In genomic region chr16:11006100-11006499, GRCm38 (mm10) we compare ENCODE assay signal across 8 mouse cellular contexts. TPM values are rescaled to one million over a fixed set of nuclear protein-coding genes. Genes with fewer than 3 reads are reported as not detected.
DNase-seq lines count a peak whose midpoint lies in the region; ATAC-seq and TF ChIP-seq lines count a peak whose summit lies in the region.

No protein-coding gene starts in this region.

- H3K4me2 ChIP-seq in kidney, embryonic 16.5 days (replicated peaks; ENCODE audit: low read depth, low read length) = no peak overlapping the region

- H3K27me3 ChIP-seq in kidney, embryonic 16.5 days (ENCODE audit: insufficient read depth, low read length) = no peaks in the 10 kb centered on the region

- no peak for TF ChIP-seq POLR2A in bone marrow macrophage, adult 2 months (IDR thresholded peaks at IDR 0.05; ENCODE audit: borderline replicate concordance, low read depth, low read length)

- ATAC-seq in kidney, embryonic 16.5 days (ENCODE audit: low FRiP score, low TSS enrichment) = no peak
- ATAC-seq in hematopoietic stem cell, adult 5-6 weeks (replicated peaks in 1 of 2; ENCODE audit: insufficient read depth in 1 of 2, low FRiP score in 2 of 2, low TSS enrichment in 1 of 2, low read depth in 1 of 2, poor library complexity in 2 of 2, severe bottlenecking in 2 of 2) = peak; percentile 93 to 94

- DNase-seq in kidney, adult 11 months = no peak
- peak; percentile 62 to 71 for DNase-seq in lung, postnatal 4 days
- DNase-seq in cerebellum, postnatal 4 days (ENCODE audit: low spot score in 2 of 2) = no peak
- no peak for DNase-seq in thymus, adult 18-20 months
- no peak for DNase-seq in layer of hippocampus, adult 18-20 months (ENCODE audit: low spot score in 2 of 2)

- peaks cover 35% of the 10 kb centered on the region for H3K4me1 ChIP-seq in kidney, embryonic 16.5 days (ENCODE audit: insufficient read depth, low read length)
- H3K4me1 ChIP-seq in bone marrow macrophage, adult 2 months (ENCODE audit: control insufficient read depth, insufficient read depth, low read length) = peaks cover 69% of the 10 kb centered on the region

- 0 out of 2 replicates have a peak overlapping the region, but pooled peaks have one; percentile 2 for H3K9ac ChIP-seq in kidney, embryonic 16.5 days (replicated peaks; ENCODE audit: low read length)

- H3K9me3 ChIP-seq in kidney, embryonic 16.5 days (ENCODE audit: low read length) = no peaks in the 10 kb centered on the region

- peak overlapping the region; percentile 19; the same call in 1 of the 2 replicates for H3K27ac ChIP-seq in kidney, embryonic 16.5 days (ENCODE audit: low read length)
- H3K27ac ChIP-seq in bone marrow macrophage, adult 2 months (ENCODE audit: insufficient read depth, low read depth, low read length) = peak overlapping the region; percentile 98

- 77% methylated on average over 6 of the region's 6 CpGs for WGBS in kidney, embryonic 16.5 days

- no peaks in the 10 kb centered on the region for H3K36me3 ChIP-seq in kidney, embryonic 16.5 days (ENCODE audit: insufficient read depth, low read length)

- TF ChIP-seq CTCF in bone marrow macrophage, adult 2 months (IDR thresholded peaks at IDR 0.05; ENCODE audit: low read depth, low read length) = no peak

- H3K4me3 ChIP-seq in kidney, embryonic 16.5 days (ENCODE audit: low read length) = no peak overlapping the region
- 0 out of 2 replicates have a peak overlapping the region, but pooled peaks have one; percentile 4 for H3K4me3 ChIP-seq in bone marrow macrophage, adult 2 months (ENCODE audit: insufficient read depth, low read length)

RNA-seq across cellular contexts. Expression of gene Snn, which starts 54.6 kb away (rescaled TPM):
- polyA plus RNA-seq in kidney, embryonic 16.5 days (2015; fragmentation: Nextera tagmentation; extraction: Ambion mirVana) = 40.6 and 42.1 TPM in 2 replicates
- 0.73 and 1.2 TPM in 2 replicates for polyA plus RNA-seq in bone marrow macrophage, adult 2 months (2012; ENCODE audit: insufficient read depth, insufficient read length, missing spikeins)
- total RNA-seq in hematopoietic stem cell, adult 5-6 weeks (2017) = 22.7 and 42.1 TPM in 2 replicates
- 100 to 1,000 TPM; 182 to 191 TPM for total RNA-seq in layer of hippocampus, adult 18-20 months (2021)

RNA-seq across cellular contexts. Expression of gene Litaf, which starts 59.9 kb away (rescaled TPM):
- polyA plus RNA-seq in kidney, embryonic 16.5 days (2015; fragmentation: Nextera tagmentation; extraction: Ambion mirVana) = 134 and 138 TPM in 2 replicates
- polyA plus RNA-seq in bone marrow macrophage, adult 2 months (2012; ENCODE audit: insufficient read depth, insufficient read length, missing spikeins) = 218 and 241 TPM in 2 replicates
- 30.8 and 36.9 TPM in 2 replicates for total RNA-seq in hematopoietic stem cell, adult 5-6 weeks (2017)
- total RNA-seq in layer of hippocampus, adult 18-20 months (2021) = 10 to 100 TPM; 12.4 to 16.0 TPM

Comparison
In these comparisons a context has a peak if more than half of its experiments do, and no peak if none do; other contexts are left out.
1. DNase-seq: peak in lung, postnatal 4 days (2 of 2); none in kidney, adult 11 months (single experiment), cerebellum, postnatal 4 days (0 of 2), thymus, adult 18-20 months (0 of 2) and layer of hippocampus, adult 18-20 months (0 of 2).